Mouse (Mus musculus): ENCODE results near the gene Thumpd3. TPM values are rescaled to one million over a fixed set of nuclear protein-coding genes. Genes with fewer than 3 reads are reported as not detected.
A peak's percentile ranks its signal among the peaks of the same experiment; 100 is the strongest.

The Thumpd3 gene
- total and polyA plus RNA-seq, 3 experiments, result 74.8 to 158 (median 89.1) TPM

DNA sequence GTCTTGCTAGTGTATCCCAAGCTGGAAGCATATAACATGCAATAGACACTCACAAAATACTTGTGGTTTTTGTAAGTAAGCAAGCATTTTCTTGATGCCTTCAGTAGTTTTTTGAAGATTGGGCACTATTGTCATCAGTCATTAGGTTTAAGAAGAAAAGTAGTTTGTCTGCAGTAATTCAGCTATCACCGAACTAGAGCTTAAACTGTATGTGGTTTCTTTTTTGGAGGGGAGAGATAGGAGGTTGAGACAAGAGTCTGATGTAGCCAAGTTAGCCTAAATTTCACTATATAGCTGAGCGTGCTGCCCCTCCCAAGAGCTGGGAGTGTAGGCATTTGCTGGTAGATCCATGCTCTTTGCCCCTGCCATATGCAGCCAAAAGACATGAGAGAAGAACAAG lies 2.3 kb downstream of the Thumpd3 start:
- H3K9ac ChIP-seq (ENCODE audit: control insufficient read depth, low read depth, low read length, poor library complexity, severe bottlenecking), result peak overlapping the region; percentile 85
- peak overlapping the region; percentile 54 to 73 for H3K4me3 ChIP-seq (ENCODE audit: control insufficient read depth in 1 of 2, insufficient read depth in 1 of 2, low read depth in 2 of 2, low read length in 2 of 2)
- TF ChIP-seq BHLHE40 (IDR thresholded peaks at IDR 0.05; ENCODE audit: borderline replicate concordance, low read depth, low read length), result no peak
- no peak for TF ChIP-seq JUND (IDR thresholded peaks at IDR 0.05; ENCODE audit: low read depth, low read length)
- no peak for TF ChIP-seq MYC (IDR thresholded peaks at IDR 0.05; ENCODE audit: low read depth, low read length)
- no peak for TF ChIP-seq MAZ (IDR thresholded peaks at IDR 0.05; ENCODE audit: low read depth, low read length)
- no peak for TF ChIP-seq ELF1 (IDR thresholded peaks at IDR 0.05; ENCODE audit: low read depth, low read length)
- no peak for TF ChIP-seq ETS1 (IDR thresholded peaks at IDR 0.05; ENCODE audit: low read depth, low read length)
- TF ChIP-seq CHD1 (IDR thresholded peaks at IDR 0.05; ENCODE audit: low read depth, low read length), result no peak
- no peak; a peak in 1 of 4 replicates for TF ChIP-seq POLR2A (IDR thresholded peaks at IDR 0.05; ENCODE audit: control insufficient read depth in 1 of 2, insufficient read depth in 1 of 2, low read depth in 1 of 2, low read length in 2 of 2, poor library complexity in 1 of 2)
- no peak for TF ChIP-seq ZC3H11A (IDR thresholded peaks at IDR 0.05; ENCODE audit: low read depth, low read length)
- no peak for TF ChIP-seq ZKSCAN1 (IDR thresholded peaks at IDR 0.05; ENCODE audit: low read depth, low read length)
- TF ChIP-seq MAFK (IDR thresholded peaks at IDR 0.05; ENCODE audit: borderline replicate concordance, low read depth, low read length), result no peak
- TF ChIP-seq TAL1 (IDR thresholded peaks at IDR 0.05; ENCODE audit: low read length), result no peak
- TF ChIP-seq MAX (IDR thresholded peaks at IDR 0.05; ENCODE audit: low read length), result peak; percentile 42; the same call in 1 of the 2 replicates
- TF ChIP-seq SIN3A (IDR thresholded peaks at IDR 0.05; ENCODE audit: low read length), result no peak; the same call in 1 of the 2 replicates
- TF ChIP-seq E2F4 (IDR thresholded peaks at IDR 0.05; ENCODE audit: borderline replicate concordance, low read depth, low read length), result no peak
- TF ChIP-seq UBTF (IDR thresholded peaks at IDR 0.05; ENCODE audit: borderline replicate concordance, insufficient read depth, low read depth, low read length), result no peak
- TF ChIP-seq RCOR1 (IDR thresholded peaks at IDR 0.05; ENCODE audit: low read depth, low read length), result no peak
- no peak for TF ChIP-seq USF1 (IDR thresholded peaks at IDR 0.05; ENCODE audit: low read depth, low read length)
- TF ChIP-seq NELFE (IDR thresholded peaks at IDR 0.05; ENCODE audit: low read depth, low read length), result no peak
- no peak for TF ChIP-seq ZMIZ1 (IDR thresholded peaks at IDR 0.05; ENCODE audit: low read depth, low read length)
- TF ChIP-seq EP300 (IDR thresholded peaks at IDR 0.05; ENCODE audit: low read depth in 1 of 2, low read length in 2 of 2), result peak in 1 of 2 experiments; percentile 26; a peak in 1 of 4 replicates
- no peak for TF ChIP-seq USF2 (IDR thresholded peaks at IDR 0.05; ENCODE audit: borderline replicate concordance in 1 of 2, insufficient read depth in 1 of 2, low read depth in 1 of 2, low read length in 2 of 2)
- TF ChIP-seq KAT2A (conservative IDR thresholded peaks at IDR 0.05; ENCODE audit: low read depth, low read length), result no peak
- no peak for TF ChIP-seq TCF12 (IDR thresholded peaks at IDR 0.05; ENCODE audit: low read depth, low read length)
- peak; percentile 39; the same call in 1 of the 2 replicates for TF ChIP-seq TBP (IDR thresholded peaks at IDR 0.05; ENCODE audit: low read depth, low read length)
- TF ChIP-seq HCFC1 (IDR thresholded peaks at IDR 0.05; ENCODE audit: low read depth, low read length), result 0 out of 2 replicates have a peak, but pooled peaks have one; percentile 33
- TF ChIP-seq NRF1 (IDR thresholded peaks at IDR 0.05; ENCODE audit: insufficient read depth, low read depth, low read length, poor library complexity, severe bottlenecking), result no peak
- TF ChIP-seq SMC3 (IDR thresholded peaks at IDR 0.05; ENCODE audit: low read depth, low read length), result no peak
- peak; percentile 58 for TF ChIP-seq GATA1 (IDR thresholded peaks at IDR 0.05; ENCODE audit: low read depth, low read length)
- peak overlapping the region; percentile 82 for H3K27ac ChIP-seq (ENCODE audit: control insufficient read depth, low read depth, low read length)
- H3K4me1 ChIP-seq (ENCODE audit: control insufficient read depth in 1 of 2, insufficient read depth in 2 of 2, low read length in 2 of 2), result peaks cover 13 to 21% of the 10 kb centered on the region in 2 experiments; a peak in 3 of 4 replicates
- H3K27me3 ChIP-seq (ENCODE audit: control insufficient read depth in 1 of 2, insufficient read depth in 2 of 2, low read length in 2 of 2), result no peaks in the 10 kb centered on the region
- H3K9me3 ChIP-seq (replicated peaks; ENCODE audit: insufficient read depth, low read length), result no peaks in the 10 kb centered on the region
- peaks cover 46% of the 10 kb centered on the region for H3K79me2 ChIP-seq (ENCODE audit: control insufficient read depth, insufficient read depth, low read length, poor library complexity)
- peaks cover 30 to 47% of the 10 kb centered on the region in 2 experiments for H3K36me3 ChIP-seq (ENCODE audit: control insufficient read depth in 1 of 2, insufficient read depth in 2 of 2, low read length in 2 of 2)
- DNase-seq (ENCODE audit: low read depth, low spot score), result peak; percentile 58
